Mouse (Mus musculus) kidney, embryonic 15.5 days (tissue): ENCODE results near the gene Hunk. TPM values are rescaled to one million over a fixed set of nuclear protein-coding genes. Genes with fewer than 3 reads are reported as not detected.

Source experiments
- ATAC-seq: fragments of 200-750 bp; cut with Nextera tagmentation; replicated peaks from 2 replicates; pipeline ENCODE4 v1.8.0; 2017; ENCODE audit warnings: moderate TSS enrichment; ENCODE audit not compliant: low FRiP score
- H3K27ac ChIP-seq: fragments of 300-500 bp; sonication (generic); 2 replicates; pipeline ENCODE4 v1.5.1; 2015; ENCODE audit warnings: mild to moderate bottlenecking, inconsistent platforms
- H3K27me3 ChIP-seq: fragments of 300-500 bp; sonication (generic); 2 replicates; pipeline ENCODE4 v1.6.1; 2015; ENCODE audit warnings: inconsistent platforms
- H3K36me3 ChIP-seq: fragments of 300-500 bp; sonication (generic); 2 replicates; pipeline ENCODE4 v1.6.1; 2015; ENCODE audit warnings: inconsistent platforms
- H3K4me1 ChIP-seq: fragments of 300-500 bp; sonication (generic); 2 replicates; pipeline ENCODE4 v1.6.1; 2015; ENCODE audit warnings: inconsistent platforms
- H3K4me2 ChIP-seq: fragments of 300-500 bp; sonication (generic); 2 replicates; pipeline ENCODE4 v1.6.1; 2015; ENCODE audit warnings: moderate library complexity, mild to moderate bottlenecking, inconsistent platforms
- H3K4me3 ChIP-seq: fragments of 300-500 bp; sonication (generic); replicated peaks from 2 replicates; pipeline ENCODE4 v1.5.1; 2015; ENCODE audit warnings: mild to moderate bottlenecking, inconsistent platforms
- H3K9ac ChIP-seq: fragments of 300-500 bp; sonication (generic); 2 replicates; pipeline ENCODE4 v1.6.1; 2015; ENCODE audit warnings: mild to moderate bottlenecking, inconsistent platforms
- H3K9me3 ChIP-seq: fragments of 300-500 bp; sonication (generic); replicated peaks from 2 replicates; pipeline ENCODE4 v1.6.1; 2016; ENCODE audit warnings: inconsistent platforms
- WGBS: fragments of 180-500 bp; shearing (Covaris S2); methylation state at CpG from one replicate; pipeline ENCODE4 v1.1.7; 2015; ENCODE audit warnings: mixed read lengths; 5-methylcytosine and 5-hydroxymethylcytosine counted together
- polyA plus RNA-seq: library from polyadenylated mRNA; unstranded; fragments of >200 nt; fragmentation: Nextera tagmentation; extraction: Ambion mirVana; gene quantifications from 2 replicates; pipeline ENCODE4 v1.2.1, GENCODE M21; 2015

The Hunk gene
- polyA plus RNA-seq, 1 experiment from 2014 or later = 13.5 TPM

DNA sequence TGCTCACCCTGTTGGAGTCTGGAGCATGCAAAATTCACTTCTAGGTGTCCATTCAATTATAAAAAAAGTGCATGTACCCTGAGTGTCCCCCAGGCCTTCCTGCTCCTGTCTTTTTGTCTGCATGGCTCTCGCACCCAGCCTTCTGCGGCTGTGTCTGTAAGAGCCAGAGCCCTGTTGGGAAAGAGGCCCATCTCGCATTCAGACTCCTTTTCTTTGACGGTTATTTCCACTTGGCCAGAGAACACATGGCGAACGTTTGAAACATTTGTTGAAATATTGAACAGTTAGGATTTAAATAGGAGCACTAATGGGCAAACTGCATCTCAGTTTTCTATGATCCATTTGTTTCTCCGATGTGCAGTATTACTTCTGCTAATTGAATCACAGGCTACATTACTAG is 99.3 kb downstream of the Hunk start:
- Histone ChIP-seq H3K27me3 (no peaks in the 10 kb centered on the region), H3K36me3 (peaks cover 91% of the 10 kb centered on the region)

DNA sequence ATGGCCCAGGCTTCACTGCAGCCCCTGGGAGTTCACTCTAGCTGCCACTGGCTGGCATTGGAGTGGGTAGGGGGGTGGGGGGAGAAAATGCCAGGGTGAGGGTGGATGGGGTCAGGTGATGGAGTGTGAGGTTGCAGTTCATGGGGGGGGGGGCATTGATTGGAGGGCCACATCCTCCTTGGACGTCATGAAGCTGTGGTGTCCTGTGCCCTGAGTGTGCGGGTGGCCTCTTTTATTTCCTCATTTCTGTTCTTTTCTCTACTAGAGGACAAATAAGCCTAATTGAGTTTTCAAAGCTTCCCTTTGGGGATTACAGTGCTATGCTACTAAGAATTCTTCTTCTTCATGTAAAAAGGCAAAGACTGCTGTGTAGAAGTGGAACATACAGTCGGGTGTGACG is 99.8 kb downstream of the Hunk start:
- peaks cover 86% of the 10 kb centered on the region for H3K36me3 ChIP-seq
- no peak overlapping the region for H3K4me3 ChIP-seq
- H3K27ac ChIP-seq = no peak overlapping the region
- H3K4me1 ChIP-seq = no peaks in the 10 kb centered on the region
- no peak overlapping the region for H3K9ac ChIP-seq
- 91% methylated on average over 4 of the region's 4 CpGs for WGBS
- H3K9me3 ChIP-seq = no peaks in the 10 kb centered on the region
- H3K27me3 ChIP-seq = no peaks in the 10 kb centered on the region
- ATAC-seq = no peak
- H3K4me2 ChIP-seq = no peak overlapping the region

More for the DNA sequence above, 99.3 kb downstream of the Hunk start:
- WGBS = 89% methylated on average over 7 of the region's 7 CpGs
- Histone ChIP-seq H3K9me3 (no peaks in the 10 kb centered on the region), H3K4me1 (no peaks in the 10 kb centered on the region), H3K27ac (no peak overlapping the region), H3K9ac (no peak overlapping the region), H3K4me3 (no peak overlapping the region), H3K4me2 (no peak overlapping the region)
- ATAC-seq = no peak

DNA sequence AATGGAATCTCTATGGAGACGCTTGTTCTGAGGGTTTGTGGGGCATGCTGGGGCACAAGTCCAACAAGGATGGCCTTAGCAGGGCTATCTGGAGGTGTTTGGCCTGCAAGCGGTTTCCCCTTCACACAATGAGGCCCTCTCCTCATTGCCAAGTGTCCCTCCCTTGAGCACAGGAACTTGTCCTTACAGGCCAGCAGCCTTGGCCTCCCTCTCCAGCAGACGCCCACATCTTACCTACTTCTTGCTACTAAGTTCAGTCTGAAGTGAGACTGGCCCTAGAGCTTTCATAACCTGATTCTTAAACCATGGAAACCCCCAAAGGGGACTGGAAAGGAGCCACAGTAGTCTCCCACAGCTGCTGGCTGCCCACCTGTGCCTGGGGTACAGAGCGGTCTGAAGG is 104.3 kb downstream of the Hunk start:
- WGBS = 81% methylated on average over 4 of the region's 4 CpGs
- Histone ChIP-seq H3K36me3 (peaks cover 57% of the 10 kb centered on the region), H3K4me2 (no peak overlapping the region)

GRCm38 (mm10) chr16:90491898-90492499 is 106.2 kb downstream of the Hunk start:
- Histone ChIP-seq H3K4me2 (no peak overlapping the region), H3K27ac (peak overlapping the region; percentile 48; the same call in 1 of the 2 replicates), H3K4me3 (no peak overlapping the region), H3K36me3 (peaks cover 54% of the 10 kb centered on the region), H3K4me1 (peaks cover 20% of the 10 kb centered on the region), H3K27me3 (no peaks in the 10 kb centered on the region), H3K9me3 (no peaks in the 10 kb centered on the region), H3K9ac (no peak overlapping the region)
- 37% methylated on average over 5 of the region's 5 CpGs for WGBS
- no peak for ATAC-seq

More for the DNA sequence above, 104.3 kb downstream of the Hunk start:
- Histone ChIP-seq H3K9me3 (no peaks in the 10 kb centered on the region), H3K4me3 (no peak overlapping the region), H3K27ac (no peak overlapping the region), H3K4me1 (peaks cover 20% of the 10 kb centered on the region), H3K9ac (no peak overlapping the region), H3K27me3 (no peaks in the 10 kb centered on the region)
- ATAC-seq = no peak

DNA sequence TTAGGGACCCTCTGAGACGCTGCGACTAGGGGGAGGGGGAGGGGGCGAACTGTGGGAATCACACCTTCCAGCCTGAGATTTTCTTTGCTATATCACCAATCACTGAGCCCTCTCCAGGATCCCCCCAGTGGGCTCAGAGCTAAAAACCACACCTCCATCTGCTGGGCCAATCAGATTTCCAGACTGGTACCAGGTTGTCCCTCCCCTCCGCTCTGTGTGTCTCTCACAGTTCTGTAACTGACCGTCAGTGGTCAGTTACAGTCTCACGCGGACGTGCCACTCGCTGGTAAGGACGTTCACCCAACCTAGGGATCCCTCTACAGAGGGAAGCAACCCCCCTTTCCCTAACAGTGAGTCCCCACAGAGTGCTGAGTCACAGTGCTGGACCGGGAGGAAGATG is 111.1 kb downstream of the Hunk start:
- Histone ChIP-seq H3K4me3 (no peak overlapping the region), H3K9ac (no peak overlapping the region), H3K27me3 (no peaks in the 10 kb centered on the region), H3K4me1 (peaks cover 8% of the 10 kb centered on the region; the same call in 1 of the 2 replicates), H3K27ac (no peak overlapping the region), H3K9me3 (no peaks in the 10 kb centered on the region), H3K36me3 (peaks cover 63% of the 10 kb centered on the region), H3K4me2 (no peak overlapping the region)
- no peak for ATAC-seq
- 52% methylated on average over 11 of the region's 11 CpGs for WGBS

DNA sequence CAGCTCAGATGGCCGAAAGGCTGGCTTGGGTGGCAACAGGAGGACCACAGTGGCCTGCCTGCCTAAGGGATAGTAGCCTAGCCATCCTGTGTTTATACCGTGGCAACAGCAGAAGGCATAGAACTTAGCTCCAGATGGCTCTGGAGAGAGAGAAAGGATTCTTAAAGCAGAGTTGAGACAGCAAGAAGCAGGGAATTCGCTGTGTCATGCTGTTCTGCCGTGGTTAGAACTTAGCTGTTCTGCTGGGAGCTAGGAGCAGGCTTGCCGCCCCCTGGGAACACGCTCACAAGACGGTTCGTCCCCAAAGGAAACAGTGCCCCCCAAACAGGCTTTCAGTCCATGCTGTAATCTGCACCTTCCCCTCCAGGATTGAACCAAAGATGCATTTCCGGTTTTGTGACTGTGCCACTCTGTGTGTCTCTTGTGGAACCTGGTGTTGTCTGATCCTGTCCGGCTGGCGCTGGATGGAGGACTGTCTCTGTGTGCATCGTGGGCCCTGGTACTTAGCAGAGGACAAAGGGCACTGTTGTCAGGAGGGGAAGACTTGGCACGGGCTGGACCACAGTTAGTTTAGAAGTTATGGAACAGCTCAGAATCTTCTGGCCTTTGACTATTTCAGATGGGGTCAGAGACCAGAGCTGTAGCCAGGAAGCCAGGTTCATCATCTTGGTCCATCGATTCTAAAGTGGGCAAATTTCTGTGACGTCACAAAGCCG is 112.1 kb downstream of the Hunk start:
- no peak overlapping the region for H3K4me2 ChIP-seq
- H3K27me3 ChIP-seq = no peaks in the 10 kb centered on the region
- WGBS = 84% methylated on average over 16 of the region's 16 CpGs
- H3K4me1 ChIP-seq = peaks cover 6% of the 10 kb centered on the region; the same call in 1 of the 2 replicates
- H3K36me3 ChIP-seq = peaks cover 62% of the 10 kb centered on the region
- no peak for ATAC-seq
- H3K9me3 ChIP-seq = no peaks in the 10 kb centered on the region
- H3K27ac ChIP-seq = no peak overlapping the region
- H3K9ac ChIP-seq = no peak overlapping the region
- no peak overlapping the region for H3K4me3 ChIP-seq

DNA sequence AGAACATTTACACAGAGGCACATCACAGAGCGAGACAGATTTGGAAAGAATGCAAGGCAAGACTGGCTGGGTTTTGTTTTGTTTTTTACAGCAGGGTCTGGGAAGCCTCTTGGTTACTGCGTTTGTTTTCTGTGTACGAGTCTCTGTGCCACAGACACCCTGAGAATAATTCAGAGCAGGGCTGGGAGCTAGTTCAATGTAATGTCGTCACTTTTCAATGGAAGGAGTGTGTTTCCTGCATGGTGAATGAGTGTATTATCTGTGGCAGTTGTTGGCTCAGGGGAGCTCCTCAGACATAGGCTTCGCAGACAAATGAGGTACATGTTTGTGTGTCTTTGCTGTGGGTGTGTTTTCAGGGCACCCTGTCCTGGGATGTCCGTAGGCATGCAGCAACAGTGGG is 115.0 kb downstream of the Hunk start:
- Histone ChIP-seq H3K4me1 (no peaks in the 10 kb centered on the region), H3K4me3 (no peak overlapping the region), H3K27ac (no peak overlapping the region), H3K36me3 (peaks cover 46% of the 10 kb centered on the region), H3K9ac (no peak overlapping the region), H3K27me3 (no peaks in the 10 kb centered on the region), H3K4me2 (no peak overlapping the region), H3K9me3 (no peaks in the 10 kb centered on the region)
- no peak for ATAC-seq
- 89% methylated on average over 6 of the region's 6 CpGs for WGBS

DNA sequence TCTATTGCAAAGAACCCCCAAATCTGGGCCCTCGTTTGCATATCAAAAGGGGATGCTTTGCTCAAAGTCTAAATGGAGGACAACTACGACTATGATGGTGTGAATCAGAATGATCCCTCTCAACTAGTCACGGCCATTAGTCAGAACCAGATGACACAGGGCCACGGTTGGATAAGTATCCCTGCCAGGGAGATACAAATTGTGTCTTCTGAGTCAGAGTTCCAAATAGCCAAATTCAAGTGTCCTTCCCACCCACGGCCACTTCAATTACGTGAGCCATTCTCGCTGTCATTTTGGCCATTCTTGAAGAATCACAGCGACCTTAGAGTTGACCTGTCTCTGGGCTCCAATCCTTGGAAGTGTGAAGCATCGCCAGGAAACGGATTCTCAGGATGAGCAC is 119.4 kb downstream of the Hunk start:
- Histone ChIP-seq H3K4me1 (no peaks in the 10 kb centered on the region), H3K27ac (no peak overlapping the region), H3K4me2 (no peak overlapping the region), H3K9ac (no peak overlapping the region), H3K9me3 (no peaks in the 10 kb centered on the region), H3K4me3 (no peak overlapping the region), H3K27me3 (no peaks in the 10 kb centered on the region), H3K36me3 (peaks cover 2% of the 10 kb centered on the region; the same call in 1 of the 2 replicates)
- WGBS = 78% methylated on average over 10 of the region's 10 CpGs
- ATAC-seq = no peak

DNA sequence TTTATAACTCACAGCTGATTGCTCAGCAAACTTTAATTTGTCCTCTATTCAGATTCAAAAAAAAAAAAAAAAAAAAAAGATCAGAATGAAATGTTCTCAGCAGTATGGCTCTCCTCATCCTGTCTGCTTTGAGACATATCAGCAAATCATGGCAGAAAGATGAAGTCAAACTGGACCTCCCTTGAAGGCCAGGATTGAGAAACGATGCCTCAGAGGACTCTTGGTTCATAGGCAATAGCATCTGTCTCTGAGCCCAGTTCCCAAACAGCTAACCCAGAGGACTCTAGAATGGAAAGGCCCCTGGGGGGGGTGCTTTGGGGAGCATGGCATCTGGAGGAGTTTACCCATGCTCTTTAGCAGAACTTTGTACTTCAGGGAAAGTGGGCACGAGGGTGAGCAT is 119.9 kb downstream of the Hunk start:
- Histone ChIP-seq H3K27me3 (no peaks in the 10 kb centered on the region), H3K4me1 (no peaks in the 10 kb centered on the region), H3K4me2 (no peak overlapping the region), H3K9ac (no peak overlapping the region), H3K27ac (no peak overlapping the region), H3K36me3 (no peaks in the 10 kb centered on the region), H3K9me3 (no peaks in the 10 kb centered on the region), H3K4me3 (no peak overlapping the region)
- WGBS = 82% methylated on average over 2 of the region's 2 CpGs
- ATAC-seq = no peak

DNA sequence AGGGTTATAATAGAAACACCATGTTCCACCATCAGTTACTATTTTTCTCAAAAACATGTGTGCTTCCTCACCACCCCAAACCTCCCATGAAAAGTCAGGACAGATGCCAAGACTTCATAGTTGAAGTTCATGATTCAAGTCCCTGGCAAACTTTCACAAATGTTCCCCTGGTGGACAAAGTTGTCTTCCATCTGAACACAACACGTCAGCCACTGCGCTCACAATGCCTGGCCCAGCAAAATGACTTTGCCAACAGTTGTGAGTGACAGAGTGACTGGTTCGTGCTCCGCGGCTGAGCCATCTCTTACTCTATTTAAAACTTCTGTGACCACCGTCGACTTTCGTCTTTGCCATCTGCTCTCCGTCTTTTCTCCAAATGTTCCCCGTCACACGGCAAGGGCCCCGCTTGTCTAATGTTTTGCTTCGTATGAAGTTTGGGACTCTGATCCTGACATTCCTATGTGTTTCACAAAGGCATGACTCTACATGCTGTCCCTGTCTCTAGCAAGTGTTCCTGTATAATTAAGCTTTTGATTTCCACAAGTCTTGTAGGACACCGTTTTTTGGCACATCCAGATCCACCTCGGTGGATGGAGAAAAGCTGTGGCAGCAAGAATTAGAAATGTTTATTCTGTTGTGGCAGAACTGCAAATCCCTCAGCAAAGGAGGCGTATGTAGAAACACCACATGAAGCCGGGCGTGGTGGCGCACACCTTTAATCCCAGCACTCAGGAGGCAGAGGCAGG is 125.9 kb downstream of the Hunk start:
- no peaks in the 10 kb centered on the region for H3K4me1 ChIP-seq
- H3K27me3 ChIP-seq = no peaks in the 10 kb centered on the region
- H3K9me3 ChIP-seq = no peaks in the 10 kb centered on the region
- H3K27ac ChIP-seq = no peak overlapping the region
- H3K4me3 ChIP-seq = no peak overlapping the region
- no peak overlapping the region for H3K4me2 ChIP-seq
- H3K9ac ChIP-seq = no peak overlapping the region
- ATAC-seq = no peak
- no peaks in the 10 kb centered on the region for H3K36me3 ChIP-seq
- 80% methylated on average over 19 of the region's 19 CpGs for WGBS

GRCm38 (mm10) chr16:90517041-90517440 is 131.2 kb downstream of the Hunk start:
- ATAC-seq = no peak
- Histone ChIP-seq H3K9me3 (no peaks in the 10 kb centered on the region), H3K27me3 (no peaks in the 10 kb centered on the region), H3K27ac (no peak overlapping the region), H3K4me1 (peaks cover 22% of the 10 kb centered on the region), H3K4me3 (no peak overlapping the region), H3K9ac (no peak overlapping the region), H3K36me3 (no peaks in the 10 kb centered on the region), H3K4me2 (no peak overlapping the region)
- WGBS = 45% methylated on average over 9 of the region's 9 CpGs

DNA sequence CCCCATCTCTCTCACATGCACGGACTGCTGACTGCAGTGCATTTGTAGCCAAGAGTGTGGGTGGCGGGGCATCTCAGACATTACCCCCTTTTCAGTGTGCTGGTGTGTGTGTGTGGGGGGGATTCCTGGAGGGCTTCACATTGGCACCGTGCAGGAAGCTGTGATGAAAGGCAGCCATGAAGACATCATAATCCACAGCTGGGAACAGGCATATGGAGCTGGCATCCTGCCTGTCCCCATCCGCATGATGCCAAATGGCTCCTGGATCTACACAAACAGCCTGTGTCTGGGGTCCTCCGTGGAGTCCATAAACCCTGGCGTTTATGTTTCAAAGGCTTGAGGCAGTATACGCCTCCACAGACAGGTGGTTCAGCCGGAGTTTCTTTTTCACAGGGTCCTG is 132.4 kb downstream of the Hunk start:
- Histone ChIP-seq H3K36me3 (no peaks in the 10 kb centered on the region), H3K27me3 (no peaks in the 10 kb centered on the region), H3K9ac (no peak overlapping the region), H3K4me2 (no peak overlapping the region), H3K27ac (no peak overlapping the region), H3K4me1 (peaks cover 32% of the 10 kb centered on the region), H3K9me3 (no peaks in the 10 kb centered on the region), H3K4me3 (no peak overlapping the region)
- 53% methylated on average over 8 of the region's 8 CpGs for WGBS
- no peak for ATAC-seq
